Mouse (Mus musculus): ENCODE results near the gene 2610528A11Rik. TPM values are rescaled to one million over a fixed set of nuclear protein-coding genes. Genes with fewer than 3 reads are reported as not detected.

2610528A11Rik gene
- total RNA-seq, 4 experiments from 2014 or later: 0.54 to 1.1 (median 0.69) TPM

DNA sequence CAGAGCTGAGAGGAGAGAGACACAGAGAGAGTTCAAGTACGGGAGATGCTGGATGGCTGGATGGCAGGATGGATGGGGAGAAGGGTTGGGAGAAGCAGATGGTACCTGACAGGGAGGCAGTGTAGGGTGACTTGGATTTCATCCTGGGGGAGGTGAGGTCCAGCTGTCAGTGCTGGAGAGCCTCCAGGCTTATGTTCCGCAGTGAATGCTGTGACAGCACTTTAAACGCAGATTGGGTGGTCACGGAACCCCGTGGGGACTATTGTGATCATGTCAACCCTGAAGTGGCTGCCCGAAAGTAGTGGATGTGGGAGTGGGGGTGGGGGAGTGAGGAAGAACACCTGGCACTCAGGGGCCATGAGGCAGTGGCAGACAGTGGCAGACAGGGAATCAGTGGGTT, 19.4 kb downstream of the 2610528A11Rik start:
- DNase-seq (ENCODE audit: low spot score in 2 of 2): no peak

DNA sequence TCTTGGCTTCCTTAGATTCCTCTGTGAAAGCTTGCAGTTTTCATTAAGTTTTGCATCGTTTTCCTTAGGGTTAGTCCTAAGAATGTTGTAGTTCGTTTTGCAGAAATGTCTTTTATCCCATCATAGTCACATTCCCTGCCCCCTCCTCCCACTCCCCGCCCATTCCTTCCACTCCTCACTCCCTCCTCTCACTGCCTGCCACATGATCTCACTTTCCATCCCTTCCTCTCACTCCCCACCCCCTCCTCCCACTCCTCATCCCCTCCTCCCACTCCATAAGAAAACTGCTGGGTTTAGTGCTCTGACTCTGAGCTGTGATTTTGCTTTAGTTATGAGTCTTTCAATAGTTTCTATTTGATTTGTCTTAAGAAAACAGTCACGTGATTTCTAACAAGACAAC, 30.1 kb downstream of the 2610528A11Rik start:
- no peak for DNase-seq (ENCODE audit: low spot score in 2 of 2)

DNA sequence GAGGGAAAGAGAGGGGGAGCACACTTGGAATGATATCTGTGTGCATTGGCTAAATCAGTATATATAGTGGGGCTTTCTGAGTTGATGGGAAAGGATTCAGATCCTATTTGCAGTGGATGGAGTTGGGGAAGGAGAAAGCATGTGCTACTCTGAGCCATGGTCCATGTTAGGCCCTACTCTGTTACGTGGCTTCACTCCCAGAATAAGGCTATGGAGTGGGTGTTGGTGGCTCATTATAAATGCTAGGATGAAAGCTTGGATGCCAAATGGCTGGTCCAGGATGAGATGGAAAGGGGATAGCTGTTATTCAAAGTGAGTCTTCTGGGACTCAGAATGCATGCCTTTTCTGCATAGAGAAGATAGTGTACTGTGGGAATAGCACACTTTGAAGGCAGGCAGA, 33.1 kb downstream of the 2610528A11Rik start:
- no peak for DNase-seq (ENCODE audit: low spot score in 2 of 2)

DNA sequence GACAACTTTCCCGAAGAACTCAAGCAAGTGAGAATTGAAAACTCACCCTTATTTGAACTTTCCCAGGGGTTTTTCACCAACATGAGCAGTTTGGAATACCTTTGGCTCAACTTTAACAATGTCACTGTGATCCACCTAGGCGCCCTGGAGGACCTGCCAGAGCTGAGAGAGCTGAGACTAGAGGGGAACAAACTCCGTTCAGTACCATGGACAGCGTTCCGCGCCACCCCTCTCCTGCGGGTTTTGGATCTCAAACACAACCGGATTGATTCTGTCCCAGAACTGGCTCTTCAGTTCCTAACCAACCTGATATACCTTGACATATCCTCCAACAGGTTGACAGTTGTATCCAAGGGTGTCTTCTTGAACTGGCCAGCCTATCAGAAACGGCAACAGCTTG, 45.3 kb downstream of the 2610528A11Rik start:
- no peak for DNase-seq (ENCODE audit: low spot score in 2 of 2)

DNA sequence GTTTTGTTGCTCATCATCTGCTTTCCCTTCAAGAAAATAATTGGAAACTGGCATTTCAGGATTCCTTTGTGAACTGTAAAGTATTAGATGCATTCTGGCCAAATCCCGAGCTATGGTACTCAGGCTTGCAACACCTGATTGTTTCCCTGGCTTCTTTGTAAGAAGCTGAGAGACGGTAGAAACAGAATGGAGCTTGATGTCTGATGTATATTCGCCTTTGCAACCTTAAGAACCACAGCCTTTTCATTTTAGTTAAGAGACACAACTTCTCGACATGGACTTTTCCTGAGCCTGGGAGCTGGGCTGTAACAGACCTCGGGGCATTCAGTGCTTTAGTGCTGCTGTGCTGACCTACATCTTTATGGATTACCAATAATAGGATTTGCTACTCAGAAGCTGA, 46.2 kb downstream of the 2610528A11Rik start, which contains the start of gene Lrit2:
Lrit2 (plus strand) TSS at position 301 of the 400 bp plus-strand sequence.
- no peak for DNase-seq (ENCODE audit: low spot score in 2 of 2)

DNA sequence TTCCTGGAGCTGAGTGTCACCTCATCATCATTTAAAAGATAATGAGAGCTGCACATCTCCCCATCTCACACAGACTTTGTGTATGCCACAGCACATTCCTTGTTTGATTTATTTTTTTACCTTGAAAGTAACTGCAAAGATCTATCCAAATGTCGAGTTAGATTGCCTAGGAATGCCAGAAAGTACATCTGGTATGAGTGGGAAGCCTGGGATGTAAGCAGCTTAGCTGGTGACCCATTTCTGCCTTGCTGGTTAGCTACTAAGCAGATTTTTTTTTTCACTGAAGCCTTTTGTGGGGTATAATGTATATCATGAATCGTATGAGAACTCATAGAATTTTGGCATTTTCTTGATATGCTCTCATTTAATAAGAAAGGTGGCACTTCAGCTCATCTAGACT, 47.2 kb downstream of the 2610528A11Rik start:
- DNase-seq (ENCODE audit: low spot score in 2 of 2): no peak

DNA sequence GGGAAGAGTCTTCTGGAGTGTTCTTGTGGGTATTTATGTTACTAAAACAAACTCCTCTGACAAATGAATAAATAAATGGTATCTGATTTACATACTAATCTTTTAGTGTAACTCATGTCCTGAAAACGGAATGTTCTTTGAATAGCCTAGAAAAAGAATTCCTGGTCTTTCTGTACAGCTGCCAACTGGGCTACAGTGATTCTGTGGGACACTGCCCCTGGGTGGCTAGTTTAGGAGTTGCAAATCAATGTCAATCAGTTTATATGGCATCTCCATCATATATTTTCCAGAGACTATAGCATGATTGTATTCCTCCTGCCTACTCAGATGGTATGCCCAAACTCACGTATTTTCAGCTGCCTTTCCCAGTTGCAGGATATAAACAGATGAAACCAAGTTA, 49.0 kb downstream of the 2610528A11Rik start:
- DNase-seq (ENCODE audit: low spot score in 2 of 2): no peak

Other genes starting within 250 kb of the 2610528A11Rik start
- gene Ccser2, start 145.2 kb downstream of the 2610528A11Rik start, total RNA-seq (2022): 10 to 100 TPM; 62.5 to 78.0 (median 72.6) TPM
- gene Rgr, start 65.1 kb downstream of the 2610528A11Rik start, total RNA-seq (2022): not detected
- not detected for gene Lrit1, start 59.2 kb downstream of the 2610528A11Rik start, total RNA-seq (2022)
- gene Lrit2, start 46.1 kb downstream of the 2610528A11Rik start, total RNA-seq (2022): not detected
- gene Cdhr1, start 15.7 kb downstream of the 2610528A11Rik start, total RNA-seq (2022): not detected
- 100 to 1,000 TPM; 395 to 493 (median 424) TPM for gene Ghitm, start 21.2 kb upstream of the 2610528A11Rik start, total RNA-seq (2022)

All from gastrocnemius, adult 8-10 months (tissue).